Mouse (Mus musculus): Measurements from ENCODE around the gene Tmem229b. TPM values are rescaled to one million over a fixed set of nuclear protein-coding genes. Genes with fewer than 3 reads are reported as not detected.
A peak's percentile ranks its signal among the peaks of the same experiment; 100 is the strongest.
"Not testable (repeated sequence)": the region's sequence is repeated elsewhere in the genome, so short reads cannot be mapped to it uniquely, and the experiment has no call there.

The Tmem229b gene
- polyA plus RNA-seq, 1 experiment from 2014 or later, result 59.4 TPM

- no peak overlapping the region for H3K27ac ChIP-seq (ENCODE audit: low read depth, low read length)
- no peak for ATAC-seq (ENCODE audit: low read depth)
Observed at GRCm38 (mm10) chr12:79041436-79041835, 34.0 kb upstream of the Tmem229b start.

GRCm38 (mm10) chr12:79040201-79040827 is 32.9 kb upstream of the Tmem229b start:
- no peak for ATAC-seq (ENCODE audit: low read depth)
- Histone ChIP-seq H3K36me3 (ENCODE audit: control insufficient read depth, insufficient read depth, low read length) (no peaks in the 10 kb centered on the region), H3K27me3 (ENCODE audit: control insufficient read depth, insufficient read depth, low read length) (no peaks in the 10 kb centered on the region), H3K27ac (ENCODE audit: low read depth, low read length) (no peak overlapping the region), H3K4me2 (ENCODE audit: low read depth, low read length) (no peak overlapping the region), H3K9me3 (ENCODE audit: control insufficient read depth, low read length) (no peaks in the 10 kb centered on the region), H3K4me3 (ENCODE audit: low read depth, low read length) (no peak overlapping the region), H3K9ac (replicated peaks; ENCODE audit: low read depth, low read length) (no peak overlapping the region), H3K4me1 (ENCODE audit: control insufficient read depth, insufficient read depth, low read length) (no peaks in the 10 kb centered on the region)
- WGBS, result 94% methylated on average over 11 of the region's 11 CpGs

More at GRCm38 (mm10) chr12:79041436-79041835, 34.0 kb upstream of the Tmem229b start:
- Histone ChIP-seq H3K9me3 (ENCODE audit: control insufficient read depth, low read length) (no peaks in the 10 kb centered on the region), H3K36me3 (ENCODE audit: control insufficient read depth, insufficient read depth, low read length) (no peaks in the 10 kb centered on the region), H3K4me3 (ENCODE audit: low read depth, low read length) (no peak overlapping the region), H3K9ac (replicated peaks; ENCODE audit: low read depth, low read length) (no peak overlapping the region), H3K4me2 (ENCODE audit: low read depth, low read length) (no peak overlapping the region), H3K27me3 (ENCODE audit: control insufficient read depth, insufficient read depth, low read length) (no peaks in the 10 kb centered on the region), H3K4me1 (ENCODE audit: control insufficient read depth, insufficient read depth, low read length) (no peaks in the 10 kb centered on the region)

DNA sequence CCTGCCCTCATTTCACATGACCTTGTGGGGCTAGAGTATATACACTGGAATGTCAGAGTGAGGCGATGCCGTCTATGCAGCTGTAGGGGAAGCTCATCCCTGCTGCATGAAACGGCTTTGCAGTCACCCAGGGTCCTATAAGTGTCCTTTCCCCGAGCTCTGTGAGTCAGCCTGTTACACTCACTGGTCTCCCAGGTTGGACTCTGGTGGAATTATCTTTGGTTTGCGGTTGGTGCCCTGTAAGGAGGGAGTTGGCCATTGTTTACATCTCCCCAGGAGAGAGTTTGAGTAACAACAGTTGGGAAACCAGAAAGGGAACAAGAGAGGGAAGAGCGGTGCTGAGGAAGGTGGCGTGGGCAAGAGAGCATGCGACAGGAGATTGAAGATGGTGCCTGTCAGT is 32.3 kb upstream of the Tmem229b start:
- 74% methylated on average over 8 of the region's 8 CpGs for WGBS
- no peaks in the 10 kb centered on the region for H3K9me3 ChIP-seq (ENCODE audit: control insufficient read depth, low read length)
- no peaks in the 10 kb centered on the region for H3K4me1 ChIP-seq (ENCODE audit: control insufficient read depth, insufficient read depth, low read length)
- H3K27ac ChIP-seq (ENCODE audit: low read depth, low read length), result no peak overlapping the region
- H3K36me3 ChIP-seq (ENCODE audit: control insufficient read depth, insufficient read depth, low read length), result no peaks in the 10 kb centered on the region
- H3K9ac ChIP-seq (replicated peaks; ENCODE audit: low read depth, low read length), result no peak overlapping the region
- no peaks in the 10 kb centered on the region for H3K27me3 ChIP-seq (ENCODE audit: control insufficient read depth, insufficient read depth, low read length)
- no peak for ATAC-seq (ENCODE audit: low read depth)
- no peak overlapping the region for H3K4me3 ChIP-seq (ENCODE audit: low read depth, low read length)
- H3K4me2 ChIP-seq (ENCODE audit: low read depth, low read length), result no peak overlapping the region

DNA sequence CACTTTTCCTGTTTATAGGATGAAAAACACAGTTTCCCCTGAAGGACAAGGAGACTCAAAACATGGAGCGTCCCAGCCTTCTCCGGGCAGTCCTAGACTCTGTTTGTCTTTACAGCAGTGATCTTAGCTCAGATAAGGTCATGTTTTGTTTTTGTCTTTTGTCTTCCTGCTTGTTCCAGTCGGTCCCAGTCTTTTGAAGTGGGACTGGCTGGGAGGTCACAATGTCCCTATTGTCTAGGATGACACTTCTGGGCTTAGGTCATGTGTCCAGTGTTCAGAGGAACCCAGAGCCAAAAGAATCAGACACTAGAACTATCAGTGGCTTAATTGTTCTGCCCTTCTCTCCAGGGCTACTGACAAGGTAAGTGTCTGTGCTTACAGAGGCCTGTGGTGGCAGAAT is 27.9 kb upstream of the Tmem229b start:
- no peak for ATAC-seq (ENCODE audit: low read depth)
- H3K27me3 ChIP-seq (ENCODE audit: control insufficient read depth, insufficient read depth, low read length), result no peaks in the 10 kb centered on the region
- H3K36me3 ChIP-seq (ENCODE audit: control insufficient read depth, insufficient read depth, low read length), result no peaks in the 10 kb centered on the region
- no peaks in the 10 kb centered on the region for H3K9me3 ChIP-seq (ENCODE audit: control insufficient read depth, low read length)
- no peak overlapping the region for H3K27ac ChIP-seq (ENCODE audit: low read depth, low read length)
- WGBS, result 6% methylated on average over 3 of the region's 3 CpGs
- no peaks in the 10 kb centered on the region for H3K4me1 ChIP-seq (ENCODE audit: control insufficient read depth, insufficient read depth, low read length)
- no peak overlapping the region for H3K4me2 ChIP-seq (ENCODE audit: low read depth, low read length)
- H3K4me3 ChIP-seq (ENCODE audit: low read depth, low read length), result no peak overlapping the region
- H3K9ac ChIP-seq (replicated peaks; ENCODE audit: low read depth, low read length), result no peak overlapping the region

- no peaks in the 10 kb centered on the region for H3K9me3 ChIP-seq (ENCODE audit: control insufficient read depth, low read length)
- H3K27ac ChIP-seq (ENCODE audit: low read depth, low read length), result no peak overlapping the region
- 97% methylated on average over 2 of the region's 2 CpGs for WGBS
Observed at GRCm38 (mm10) chr12:79034331-79034730, 26.9 kb upstream of the Tmem229b start.

GRCm38 (mm10) chr12:79028911-79029861 is 21.8 kb upstream of the Tmem229b start, which contains the start of gene Plekhh1:
Gene Plekhh1 (plus strand): TSS chr12:79029163.
- peak; percentile 94 for ATAC-seq (ENCODE audit: low read depth)
- peak within 1 kb of the TSS; percentile 98 for H3K4me2 ChIP-seq (ENCODE audit: low read depth, low read length)
- H3K9ac ChIP-seq (replicated peaks; ENCODE audit: low read depth, low read length), result peak within 1 kb of the TSS; percentile 88
- peak within 1 kb of the TSS; percentile 64 for H3K27ac ChIP-seq (ENCODE audit: low read depth, low read length)
- no peaks in the 10 kb centered on the region for H3K27me3 ChIP-seq (ENCODE audit: control insufficient read depth, insufficient read depth, low read length)
- H3K4me3 ChIP-seq (ENCODE audit: low read depth, low read length), result peak within 1 kb of the TSS; percentile 66
- H3K9me3 ChIP-seq (ENCODE audit: control insufficient read depth, low read length), result no peaks in the 10 kb centered on the region
- under 1% methylated on average over 52 of the region's 80 CpGs for WGBS
- H3K4me1 ChIP-seq (ENCODE audit: control insufficient read depth, insufficient read depth, low read length), result no peaks in the 10 kb centered on the region
- H3K36me3 ChIP-seq (ENCODE audit: control insufficient read depth, insufficient read depth, low read length), result no peaks in the 10 kb centered on the region

More at GRCm38 (mm10) chr12:79034331-79034730, 26.9 kb upstream of the Tmem229b start:
- Histone ChIP-seq H3K36me3 (ENCODE audit: control insufficient read depth, insufficient read depth, low read length) (no peaks in the 10 kb centered on the region), H3K4me3 (ENCODE audit: low read depth, low read length) (no peak overlapping the region), H3K9ac (replicated peaks; ENCODE audit: low read depth, low read length) (no peak overlapping the region), H3K27me3 (ENCODE audit: control insufficient read depth, insufficient read depth, low read length) (no peaks in the 10 kb centered on the region), H3K4me2 (ENCODE audit: low read depth, low read length) (no peak overlapping the region), H3K4me1 (ENCODE audit: control insufficient read depth, insufficient read depth, low read length) (no peaks in the 10 kb centered on the region)
- ATAC-seq (ENCODE audit: low read depth), result no peak

DNA sequence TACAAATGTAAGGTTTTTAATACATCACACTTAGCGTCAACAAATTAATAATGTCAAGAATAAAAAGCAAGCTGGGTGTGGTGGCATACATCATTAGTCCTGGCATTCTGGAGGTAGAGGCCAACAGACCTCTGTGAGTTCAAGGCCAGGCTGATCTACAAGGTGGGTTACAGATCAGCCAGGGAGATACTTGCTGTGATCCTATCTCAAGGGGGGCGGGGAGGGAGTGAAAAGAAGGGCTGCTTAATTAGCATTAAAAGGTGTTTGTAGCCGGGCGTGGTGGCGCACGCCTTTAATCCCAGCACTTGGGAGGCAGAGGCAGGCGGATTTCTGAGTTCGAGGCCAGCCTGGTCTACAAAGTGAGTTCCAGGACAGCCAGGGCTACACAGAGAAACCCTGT is 20.1 kb upstream of the Tmem229b start:
- not testable (repeated sequence) for ATAC-seq (ENCODE audit: low read depth); H3K4me3 ChIP-seq (ENCODE audit: low read depth, low read length); H3K36me3 ChIP-seq (ENCODE audit: control insufficient read depth, insufficient read depth, low read length); H3K9ac ChIP-seq (replicated peaks; ENCODE audit: low read depth, low read length); H3K4me2 ChIP-seq (ENCODE audit: low read depth, low read length); H3K27me3 ChIP-seq (ENCODE audit: control insufficient read depth, insufficient read depth, low read length); H3K4me1 ChIP-seq (ENCODE audit: control insufficient read depth, insufficient read depth, low read length); H3K9me3 ChIP-seq (ENCODE audit: control insufficient read depth, low read length); H3K27ac ChIP-seq (ENCODE audit: low read depth, low read length)
- WGBS, result 93% methylated on average over 8 of the region's 8 CpGs

DNA sequence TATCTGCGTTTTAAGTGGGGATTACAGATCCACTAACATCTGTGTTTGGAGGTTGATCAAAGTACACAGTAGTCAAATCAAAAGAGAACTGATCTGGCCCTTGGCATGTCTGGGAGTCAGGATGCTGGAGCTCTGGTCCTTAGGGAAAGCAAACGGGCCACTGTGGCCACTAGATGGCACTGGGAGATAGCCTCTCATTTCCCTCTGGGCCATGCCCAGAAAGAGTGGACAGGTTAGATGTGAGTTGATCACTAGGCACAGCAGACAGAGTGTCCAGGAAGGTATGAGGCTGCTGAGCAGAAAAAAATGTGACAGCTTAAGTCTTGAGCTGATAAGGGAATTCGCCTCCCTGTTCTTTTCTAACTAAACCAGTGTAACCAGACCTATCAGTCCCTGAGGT is 15.5 kb upstream of the Tmem229b start:
- Histone ChIP-seq H3K27me3 (ENCODE audit: control insufficient read depth, insufficient read depth, low read length) (no peaks in the 10 kb centered on the region), H3K4me2 (ENCODE audit: low read depth, low read length) (no peak overlapping the region), H3K9ac (replicated peaks; ENCODE audit: low read depth, low read length) (no peak overlapping the region), H3K4me1 (ENCODE audit: control insufficient read depth, insufficient read depth, low read length) (no peaks in the 10 kb centered on the region), H3K36me3 (ENCODE audit: control insufficient read depth, insufficient read depth, low read length) (no peaks in the 10 kb centered on the region), H3K4me3 (ENCODE audit: low read depth, low read length) (no peak overlapping the region), H3K27ac (ENCODE audit: low read depth, low read length) (no peak overlapping the region), H3K9me3 (ENCODE audit: control insufficient read depth, low read length) (no peaks in the 10 kb centered on the region)
- ATAC-seq (ENCODE audit: low read depth), result no peak; the same call in 1 of the 2 replicates
- 9% methylated on average over 3 of the region's 3 CpGs for WGBS

GRCm38 (mm10) chr12:79021902-79022301 is 14.5 kb upstream of the Tmem229b start:
- Histone ChIP-seq H3K27me3 (ENCODE audit: control insufficient read depth, insufficient read depth, low read length) (no peaks in the 10 kb centered on the region), H3K4me2 (ENCODE audit: low read depth, low read length) (no peak overlapping the region), H3K9me3 (ENCODE audit: control insufficient read depth, low read length) (no peaks in the 10 kb centered on the region), H3K4me1 (ENCODE audit: control insufficient read depth, insufficient read depth, low read length) (no peaks in the 10 kb centered on the region), H3K27ac (ENCODE audit: low read depth, low read length) (no peak overlapping the region), H3K36me3 (ENCODE audit: control insufficient read depth, insufficient read depth, low read length) (no peaks in the 10 kb centered on the region), H3K4me3 (ENCODE audit: low read depth, low read length) (no peak overlapping the region), H3K9ac (replicated peaks; ENCODE audit: low read depth, low read length) (no peak overlapping the region)
- ATAC-seq (ENCODE audit: low read depth), result no peak
- 93% methylated on average over 1 of the region's 1 CpGs for WGBS
